Mouse (Mus musculus) kidney, embryonic 16.5 days (tissue): Measurements from ENCODE around the gene Olfr1013. TPM values are rescaled to one million over a fixed set of nuclear protein-coding genes. Genes with fewer than 3 reads are reported as not detected.

ENCODE experiments used
- ATAC-seq: fragments of 200-750 bp; cut with Nextera tagmentation; 2 replicates; pipeline ENCODE4 v1.8.0; 2017; ENCODE audit warnings: moderate TSS enrichment; ENCODE audit not compliant: low FRiP score, low TSS enrichment
- H3K27ac ChIP-seq: fragments of 300-500 bp; sonication (generic); 2 replicates; pipeline ENCODE4 v1.5.1; 2014; ENCODE audit warnings: low read length
- H3K27me3 ChIP-seq: fragments of 300-500 bp; sonication (generic); 2 replicates; pipeline ENCODE4 v1.6.1; 2014; ENCODE audit warnings: low read length, control low read depth, mixed read lengths; ENCODE audit not compliant: insufficient read depth
- H3K36me3 ChIP-seq: fragments of 300-500 bp; sonication (generic); 2 replicates; pipeline ENCODE4 v1.6.1; 2014; ENCODE audit warnings: low read length, control low read depth, mixed read lengths; ENCODE audit not compliant: insufficient read depth
- H3K4me1 ChIP-seq: fragments of 300-500 bp; sonication (generic); 2 replicates; pipeline ENCODE4 v1.6.1; 2014; ENCODE audit warnings: low read length, control low read depth, mixed read lengths; ENCODE audit not compliant: insufficient read depth
- H3K4me2 ChIP-seq: fragments of 300-500 bp; sonication (generic); replicated peaks from 2 replicates; pipeline ENCODE4 v1.6.1; 2014; ENCODE audit warnings: low read depth, low read length
- H3K4me3 ChIP-seq: fragments of 300-500 bp; sonication (generic); 2 replicates; pipeline ENCODE4 v1.5.1; 2014; ENCODE audit warnings: mild to moderate bottlenecking, low read length
- H3K9ac ChIP-seq: fragments of 300-500 bp; sonication (generic); replicated peaks from 2 replicates; pipeline ENCODE4 v1.6.1; 2014; ENCODE audit warnings: low read length
- H3K9me3 ChIP-seq: fragments of 300-500 bp; sonication (generic); 2 replicates; pipeline ENCODE4 v1.6.1; 2016; ENCODE audit warnings: low read length, control low read depth
- WGBS: fragments of 180-500 bp; shearing (Covaris S2); extraction: QIAGEN DNeasy Blood & Tissue Kit; methylation state at CpG from one replicate; pipeline ENCODE4 v1.1.7; 2014; 5-methylcytosine and 5-hydroxymethylcytosine counted together
- polyA plus RNA-seq: library from polyadenylated mRNA; unstranded; fragments of >200 nt; fragmentation: Nextera tagmentation; extraction: Ambion mirVana; gene quantifications from 2 replicates; pipeline ENCODE4 v1.2.1, GENCODE M21; 2015

Olfr1013 gene
- polyA plus RNA-seq = not detected in 2 replicates

- Histone ChIP-seq H3K36me3 (no peaks in the 10 kb centered on the region), H3K27me3 (no peaks in the 10 kb centered on the region), H3K4me2 (no peak within 1 kb of the TSS), H3K9me3 (no peaks in the 10 kb centered on the region), H3K27ac (no peak within 1 kb of the TSS), H3K4me1 (no peaks in the 10 kb centered on the region), H3K4me3 (no peak within 1 kb of the TSS), H3K9ac (no peak within 1 kb of the TSS)
- ATAC-seq = no peak
Observed at GRCm38 (mm10) chr2:85766798-85767197, at the start of gene Olfr1013. Gene Olfr1013 (plus strand): TSS chr2:85767098.

GRCm38 (mm10) chr2:85725793-85726192 lies 41.1 kb upstream of the Olfr1013 start:
- Histone ChIP-seq H3K27me3 (no peaks in the 10 kb centered on the region), H3K9ac (no peak overlapping the region), H3K4me2 (no peak overlapping the region), H3K4me3 (no peak overlapping the region), H3K36me3 (no peaks in the 10 kb centered on the region), H3K27ac (no peak overlapping the region), H3K4me1 (no peaks in the 10 kb centered on the region), H3K9me3 (no peaks in the 10 kb centered on the region)
- no peak for ATAC-seq
- 7% methylated on average over 3 of the region's 3 CpGs for WGBS

GRCm38 (mm10) chr2:85753822-85754221 lies 13.1 kb upstream of the Olfr1013 start:
- H3K4me3 ChIP-seq = no peak overlapping the region
- no peak overlapping the region for H3K4me2 ChIP-seq
- WGBS = 83% methylated on average over 4 of the region's 4 CpGs
- ATAC-seq = no peak
- no peak overlapping the region for H3K9ac ChIP-seq
- H3K27me3 ChIP-seq = no peaks in the 10 kb centered on the region
- H3K9me3 ChIP-seq = no peaks in the 10 kb centered on the region
- H3K27ac ChIP-seq = no peak overlapping the region
- no peaks in the 10 kb centered on the region for H3K4me1 ChIP-seq
- no peaks in the 10 kb centered on the region for H3K36me3 ChIP-seq

- no peaks in the 10 kb centered on the region for H3K36me3 ChIP-seq
- no peaks in the 10 kb centered on the region for H3K4me1 ChIP-seq
- ATAC-seq = no peak
- H3K9ac ChIP-seq = no peak within 1 kb of the TSS
- H3K27ac ChIP-seq = no peak within 1 kb of the TSS
- no peak within 1 kb of the TSS for H3K4me2 ChIP-seq
- 80% methylated on average over 1 of the region's 1 CpGs for WGBS
- no peaks in the 10 kb centered on the region for H3K9me3 ChIP-seq
- no peaks in the 10 kb centered on the region for H3K27me3 ChIP-seq
- H3K4me3 ChIP-seq = no peak within 1 kb of the TSS
Observed at GRCm38 (mm10) chr2:85762666-85763065, 4.2 kb upstream of the Olfr1013 start, which contains the start of gene Olfr1012. Gene Olfr1012 (minus strand): TSS chr2:85762766.

GRCm38 (mm10) chr2:85772413-85772812 lies 5.5 kb downstream of the Olfr1013 start, which contains the start of gene Olfr1014:
Gene Olfr1014 (plus strand): TSS chr2:85772713.
- H3K9me3 ChIP-seq = no peaks in the 10 kb centered on the region
- no peak within 1 kb of the TSS for H3K9ac ChIP-seq
- no peaks in the 10 kb centered on the region for H3K36me3 ChIP-seq
- ATAC-seq = no peak
- no peaks in the 10 kb centered on the region for H3K27me3 ChIP-seq
- H3K27ac ChIP-seq = no peak within 1 kb of the TSS
- H3K4me2 ChIP-seq = no peak within 1 kb of the TSS
- no peak within 1 kb of the TSS for H3K4me3 ChIP-seq
- no peaks in the 10 kb centered on the region for H3K4me1 ChIP-seq

GRCm38 (mm10) chr2:85781717-85782116 lies 14.8 kb downstream of the Olfr1013 start, which contains the start of gene Olfr1015:
Gene Olfr1015 (plus strand): TSS chr2:85782017.
- H3K9me3 ChIP-seq = no peaks in the 10 kb centered on the region
- no peaks in the 10 kb centered on the region for H3K36me3 ChIP-seq
- H3K27ac ChIP-seq = no peak within 1 kb of the TSS
- H3K4me3 ChIP-seq = no peak within 1 kb of the TSS
- H3K4me1 ChIP-seq = no peaks in the 10 kb centered on the region
- H3K4me2 ChIP-seq = no peak within 1 kb of the TSS
- no peak for ATAC-seq
- H3K27me3 ChIP-seq = no peaks in the 10 kb centered on the region
- no peak within 1 kb of the TSS for H3K9ac ChIP-seq

GRCm38 (mm10) chr2:85792331-85792730 lies 25.4 kb downstream of the Olfr1013 start:
- H3K9ac ChIP-seq = no peak overlapping the region
- H3K36me3 ChIP-seq = no peaks in the 10 kb centered on the region
- no peak overlapping the region for H3K4me2 ChIP-seq
- 66% methylated on average over 2 of the region's 2 CpGs for WGBS
- no peak overlapping the region for H3K27ac ChIP-seq
- ATAC-seq = no peak
- no peaks in the 10 kb centered on the region for H3K9me3 ChIP-seq
- H3K4me1 ChIP-seq = no peaks in the 10 kb centered on the region
- no peaks in the 10 kb centered on the region for H3K27me3 ChIP-seq
- H3K4me3 ChIP-seq = no peak overlapping the region

GRCm38 (mm10) chr2:85802444-85802843 lies 35.5 kb downstream of the Olfr1013 start, which contains the start of gene Olfr1016:
Gene Olfr1016 (minus strand): TSS chr2:85802544.
- no peaks in the 10 kb centered on the region for H3K4me1 ChIP-seq
- no peak within 1 kb of the TSS for H3K4me3 ChIP-seq
- no peak for ATAC-seq
- no peaks in the 10 kb centered on the region for H3K9me3 ChIP-seq
- no peak within 1 kb of the TSS for H3K27ac ChIP-seq
- no peak within 1 kb of the TSS for H3K4me2 ChIP-seq
- no peaks in the 10 kb centered on the region for H3K36me3 ChIP-seq
- H3K9ac ChIP-seq = no peak within 1 kb of the TSS
- WGBS = 90% methylated on average over 2 of the region's 2 CpGs
- no peaks in the 10 kb centered on the region for H3K27me3 ChIP-seq

- H3K36me3 ChIP-seq = no peaks in the 10 kb centered on the region
- ATAC-seq = no peak
- no peaks in the 10 kb centered on the region for H3K4me1 ChIP-seq
- no peak overlapping the region for H3K4me3 ChIP-seq
- WGBS = 84% methylated on average over 4 of the region's 4 CpGs
- H3K4me2 ChIP-seq = no peak overlapping the region
- no peak overlapping the region for H3K9ac ChIP-seq
- no peaks in the 10 kb centered on the region for H3K27me3 ChIP-seq
- no peak overlapping the region for H3K27ac ChIP-seq
- H3K9me3 ChIP-seq = no peaks in the 10 kb centered on the region
Observed at GRCm38 (mm10) chr2:85804501-85804900, 37.6 kb downstream of the Olfr1013 start.

- Histone ChIP-seq H3K4me3 (no peak within 1 kb of the TSS), H3K4me2 (no peak within 1 kb of the TSS)
- no peak for ATAC-seq
Observed at GRCm38 (mm10) chr2:85818179-85818578, 51.3 kb downstream of the Olfr1013 start, which contains the start of gene Olfr1018. Gene Olfr1018 (plus strand): TSS chr2:85818479.

More at GRCm38 (mm10) chr2:85818179-85818578, 51.3 kb downstream of the Olfr1013 start, which contains the start of gene Olfr1018:
- Histone ChIP-seq H3K36me3 (no peaks in the 10 kb centered on the region), H3K9ac (no peak within 1 kb of the TSS), H3K9me3 (no peaks in the 10 kb centered on the region), H3K27ac (no peak within 1 kb of the TSS), H3K27me3 (no peaks in the 10 kb centered on the region), H3K4me1 (no peaks in the 10 kb centered on the region)
